Mouse (Mus musculus) fat pad, adult 2 months (tissue): Measurements from ENCODE around the gene Oas2.
"Not testable (repeated sequence)": the region's sequence is repeated elsewhere in the genome, so short reads cannot be mapped to it uniquely, and the experiment has no call there.

Source experiments
- DNase-seq: peaks from one replicate; pipeline ENCODE4 v3.0.0-alpha.2; 2011; ENCODE audit warnings: low read depth, low spot score; ENCODE audit errors: extremely low read depth

Gene Oas2

DNA sequence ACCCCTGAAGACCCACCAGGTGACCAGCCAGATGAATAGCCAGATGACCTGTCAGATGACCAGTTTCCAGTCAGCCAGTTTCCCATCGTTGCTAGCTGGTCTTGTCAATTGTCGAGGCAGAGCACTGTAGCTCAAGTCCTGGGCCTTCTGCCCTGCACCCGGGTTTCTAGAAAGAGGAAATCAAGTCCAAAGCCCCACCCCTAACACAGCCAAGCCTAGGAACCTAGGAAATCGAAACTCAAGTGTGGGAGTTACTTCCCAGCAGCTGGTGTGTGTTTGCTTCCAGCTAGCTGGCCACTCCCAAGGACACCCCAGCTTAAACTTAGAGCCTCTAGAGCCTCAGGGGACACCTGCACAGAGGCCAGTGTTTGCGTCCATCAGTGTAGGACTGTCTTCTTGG lies at the start of gene Oas2:
Oas2 (minus strand) TSS at position 166 of the 400 bp plus-strand sequence.
- no peak for DNase-seq

DNA sequence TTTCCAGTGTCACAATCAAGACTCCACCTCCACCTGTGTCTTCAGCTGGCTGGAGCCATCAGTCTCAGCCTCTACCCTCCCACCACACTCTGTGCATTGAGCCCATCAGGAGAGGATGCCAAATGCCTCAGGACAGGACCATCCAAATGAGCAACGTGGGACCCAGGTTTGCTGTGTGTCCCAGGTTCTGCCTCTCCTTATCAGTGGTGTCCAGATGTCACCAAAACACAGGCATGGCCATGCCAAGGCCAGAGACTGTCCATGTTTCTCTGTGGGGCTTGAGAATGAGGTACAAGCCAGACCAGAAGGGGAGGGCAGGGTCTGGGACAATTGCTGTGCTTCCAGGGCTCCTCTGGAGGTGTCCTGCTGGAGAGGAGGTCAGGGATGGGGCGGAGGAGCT lies 49.3 kb upstream of the Oas2 start:
- DNase-seq, result not testable (repeated sequence)

DNA sequence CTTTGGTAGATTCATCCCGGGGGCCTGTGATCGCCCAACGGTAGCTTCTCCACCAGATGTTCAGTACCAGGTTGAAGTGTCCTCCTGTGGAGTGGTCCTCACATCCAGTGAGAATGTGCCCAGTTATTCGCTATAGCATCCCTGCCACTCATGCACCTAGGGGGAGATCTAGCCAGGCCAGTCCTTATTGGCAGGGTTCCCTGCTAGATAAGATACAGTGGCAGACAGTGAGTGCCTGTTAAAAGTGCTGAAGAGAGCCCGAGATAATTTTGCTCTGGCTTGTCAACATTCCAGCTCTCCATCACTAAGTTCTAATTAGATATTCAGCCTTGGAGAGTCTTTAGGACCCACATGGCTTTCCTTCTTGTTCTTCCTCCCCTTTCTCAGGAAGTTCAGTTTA lies 48.5 kb upstream of the Oas2 start:
- not testable (repeated sequence) for DNase-seq

DNA sequence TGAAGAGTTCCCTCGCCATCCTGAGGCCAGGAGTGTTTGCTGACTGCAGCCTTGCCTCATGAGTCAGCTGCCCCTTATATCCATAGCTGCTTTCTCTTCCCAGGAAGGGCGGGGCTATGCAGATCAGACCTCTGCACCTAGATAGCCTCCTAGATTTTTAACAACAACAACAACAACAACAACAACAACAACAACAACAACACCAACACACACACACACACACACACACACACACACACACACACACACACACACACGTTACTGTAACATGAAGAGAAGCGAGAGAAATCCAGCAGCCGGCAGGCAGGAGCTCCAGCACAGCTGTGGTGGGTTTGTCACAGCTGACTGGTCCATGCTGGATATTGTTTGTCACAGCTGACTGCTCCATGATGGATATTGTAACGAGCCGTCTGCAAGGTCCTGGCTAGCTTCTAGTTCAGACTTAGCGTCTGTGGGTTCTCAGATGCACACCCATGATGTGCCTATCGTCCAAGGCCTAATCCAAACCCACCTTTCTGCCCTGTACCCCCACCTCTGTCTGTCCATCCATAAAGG lies 45.9 kb upstream of the Oas2 start, which contains the start of gene Oas1e:
Oas1e (minus strand) TSS at position 51 of the 555 bp plus-strand sequence.
- DNase-seq, result not testable (repeated sequence)

DNA sequence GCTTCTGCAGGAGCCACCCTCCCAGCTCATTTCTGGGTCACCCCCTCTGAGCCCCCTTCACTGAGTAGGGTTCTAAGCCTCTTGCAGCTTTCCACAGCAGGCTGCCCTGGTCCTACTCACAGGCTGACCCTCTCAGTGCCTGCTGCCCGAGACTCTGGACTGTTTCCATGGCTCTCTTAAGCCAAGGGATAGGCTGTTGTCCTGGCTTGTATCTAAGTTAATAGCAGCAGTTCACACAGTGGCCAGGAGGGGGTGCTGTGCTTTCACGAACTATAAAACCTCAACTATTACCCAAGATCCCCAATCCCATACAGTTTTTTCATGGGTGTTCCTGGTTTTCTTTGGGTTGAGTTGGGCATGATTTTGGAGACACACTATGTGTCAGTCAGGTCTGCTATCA lies 43.4 kb upstream of the Oas2 start:
- DNase-seq, result no peak

DNA sequence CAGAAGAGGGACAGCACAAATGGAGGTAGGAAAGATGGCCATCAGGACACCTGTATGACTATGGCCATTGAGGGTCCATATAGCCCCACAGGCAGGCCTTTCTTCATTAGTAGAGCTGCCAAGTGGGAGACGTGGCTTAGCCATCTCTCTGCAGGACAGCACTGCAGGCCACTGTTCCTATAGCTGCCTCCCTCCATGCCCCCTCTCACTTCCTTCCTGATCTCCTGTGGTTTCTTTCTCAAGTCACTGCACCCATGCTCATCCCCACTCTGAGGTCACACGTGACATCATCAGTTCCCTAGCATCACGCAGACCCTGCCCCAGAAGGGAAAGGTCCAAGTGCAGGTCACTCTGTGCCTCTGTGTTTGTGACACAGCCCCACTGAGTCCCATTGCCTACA lies 37.4 kb upstream of the Oas2 start:
- DNase-seq, result no peak

DNA sequence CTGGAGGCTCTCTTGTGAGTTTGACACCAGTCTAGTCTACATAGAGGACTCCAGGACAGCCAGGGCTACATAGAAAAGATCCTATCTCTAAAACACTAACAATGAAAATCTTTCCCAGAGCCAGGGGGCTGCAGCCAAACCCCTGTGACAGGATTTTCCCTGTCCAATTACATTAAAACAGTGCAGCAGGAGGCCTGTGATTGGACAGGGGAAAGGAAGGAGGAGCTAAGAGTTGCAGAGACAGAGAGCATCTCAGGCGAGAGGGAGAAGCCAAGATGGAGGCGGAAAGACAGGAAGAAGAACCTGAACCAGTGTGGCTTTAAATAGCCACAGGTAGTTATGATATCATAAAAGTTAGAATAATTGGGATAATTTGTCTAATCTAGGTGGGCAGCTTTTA lies 32.8 kb upstream of the Oas2 start:
- DNase-seq, result no peak

DNA sequence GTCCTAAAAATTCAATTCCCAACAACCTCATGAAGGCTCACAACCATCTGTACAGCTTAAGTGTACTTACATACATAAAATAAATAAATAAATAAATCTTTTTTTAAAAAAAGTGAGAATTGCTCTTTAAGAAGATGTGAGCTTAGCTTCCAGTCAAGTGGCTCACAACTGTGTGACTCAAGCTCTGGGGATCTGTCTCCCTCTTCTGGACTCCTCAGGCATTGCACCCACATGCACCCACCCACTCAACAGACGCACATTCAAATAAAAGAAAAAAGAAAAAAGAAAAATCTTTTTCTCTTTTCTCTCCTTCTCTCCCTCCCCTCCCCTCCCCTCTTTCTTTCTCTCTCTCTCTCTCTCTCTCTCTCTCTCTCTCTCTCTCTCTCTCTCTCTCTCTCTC lies 32.0 kb upstream of the Oas2 start:
- no peak for DNase-seq

DNA sequence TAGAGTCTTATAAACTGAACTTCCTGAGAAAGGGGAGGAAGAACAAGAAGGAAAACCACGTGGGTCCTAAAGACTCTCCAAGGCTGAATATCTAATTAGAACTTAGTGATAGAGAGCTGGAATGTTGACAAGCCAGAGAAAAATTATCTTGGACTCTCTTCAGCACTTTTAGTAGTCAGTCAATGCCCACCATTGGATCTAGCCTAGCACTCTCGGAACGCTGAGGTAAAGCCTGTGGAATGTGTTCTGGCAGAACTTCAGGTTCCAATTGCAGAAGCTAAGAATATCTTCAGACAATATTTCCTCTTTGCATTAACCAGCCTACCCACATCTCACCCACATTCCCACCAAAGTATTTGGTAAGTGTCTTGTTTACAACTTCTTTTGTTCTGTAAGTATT lies 30.3 kb upstream of the Oas2 start:
- no peak for DNase-seq

DNA sequence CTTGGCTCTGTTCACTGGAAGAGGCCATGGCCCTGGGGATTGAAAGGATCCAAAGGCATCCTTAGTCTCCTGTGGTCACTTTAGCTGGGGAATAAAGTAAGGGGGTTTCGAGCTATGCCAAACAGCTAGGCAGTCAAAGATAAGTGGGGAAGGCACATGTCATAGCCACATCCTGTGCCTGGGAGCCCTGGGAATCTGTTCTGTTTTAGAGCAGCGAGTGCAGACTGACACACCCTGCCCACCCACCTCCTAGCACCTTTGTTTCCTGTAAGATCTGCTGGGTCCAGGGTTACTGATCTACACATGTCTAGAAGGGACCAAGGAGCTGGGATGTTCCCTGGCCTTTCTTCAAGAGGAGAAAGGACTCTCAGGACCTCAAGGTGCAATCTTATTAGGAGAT lies 29.3 kb upstream of the Oas2 start:
- DNase-seq, result no peak

DNA sequence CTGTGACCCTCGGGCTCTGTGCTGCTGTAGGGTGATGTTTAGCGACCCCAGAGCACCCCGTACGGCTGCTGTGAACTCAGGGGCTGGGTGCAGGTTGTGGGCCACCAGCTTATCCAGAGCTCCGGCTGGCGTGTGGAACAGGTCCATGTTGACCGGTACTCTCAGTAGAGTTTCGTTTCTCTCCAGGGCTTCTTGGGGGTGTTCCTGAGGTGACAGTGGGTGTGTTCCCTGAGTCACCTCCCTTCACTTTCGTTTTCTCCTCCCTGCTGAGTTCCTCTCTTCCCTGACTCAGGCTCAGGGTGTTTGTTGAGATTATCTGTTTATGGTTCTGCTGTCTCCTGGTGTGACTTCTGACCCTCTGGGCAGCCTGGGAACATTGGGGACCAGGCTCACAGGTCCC lies 27.8 kb upstream of the Oas2 start, which contains the start of gene Oas3:
Oas3 (minus strand) TSS at position 184 of the 400 bp plus-strand sequence.
- no peak for DNase-seq

DNA sequence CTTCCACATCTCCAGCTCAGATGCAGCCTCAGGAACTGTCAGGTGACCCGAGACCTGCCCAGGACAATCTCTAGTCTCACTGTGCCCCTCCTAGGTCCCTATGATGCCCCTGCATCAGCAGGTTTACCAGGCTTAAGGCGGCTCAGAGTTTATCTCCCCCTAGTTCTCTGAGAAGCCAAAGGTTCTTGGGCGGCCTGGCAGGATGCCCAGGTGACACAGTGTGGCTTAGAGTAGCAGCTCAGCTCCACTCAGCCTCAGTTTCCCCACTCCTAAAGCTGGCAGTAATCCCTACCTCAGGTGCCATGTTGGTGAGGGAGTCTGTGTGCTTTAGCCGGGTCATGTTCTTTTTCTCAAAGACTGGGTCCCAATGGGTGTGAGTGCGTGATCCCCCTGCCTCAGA lies 27.1 kb upstream of the Oas2 start:
- DNase-seq, result no peak

DNA sequence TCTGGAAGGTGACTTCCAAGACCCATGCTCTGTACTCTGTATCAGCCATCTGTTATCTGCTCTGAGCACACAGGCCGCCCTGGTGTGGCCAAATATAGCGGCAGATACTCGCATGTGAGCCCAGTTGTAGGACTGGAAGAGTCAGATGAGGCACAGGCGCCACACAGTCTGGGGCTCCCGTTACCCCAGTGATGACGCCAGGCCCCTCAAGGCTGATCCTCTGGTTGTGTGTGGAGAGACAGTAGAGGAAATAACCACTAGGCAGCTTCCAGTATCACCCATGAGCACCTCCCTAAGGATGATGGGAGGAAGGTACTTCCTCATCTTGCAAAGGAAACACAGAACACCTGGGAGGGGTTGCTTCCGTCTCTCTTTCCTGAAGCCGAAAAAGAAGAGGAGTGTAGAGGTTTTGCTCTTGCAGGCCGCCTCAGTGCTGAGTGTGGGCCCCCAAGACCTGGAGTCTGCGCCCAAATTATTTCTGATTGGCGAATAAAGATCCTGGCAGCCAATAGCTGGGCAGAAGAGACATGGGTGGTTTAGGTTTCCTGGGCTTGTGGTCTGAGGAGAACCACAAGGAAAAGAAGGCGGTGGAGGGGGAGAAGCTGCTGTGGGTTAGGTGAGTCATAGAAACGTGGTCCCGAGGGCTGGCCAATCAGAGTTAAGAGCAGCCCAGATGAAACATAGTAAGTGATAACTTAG lies 25.8 kb upstream of the Oas2 start:
- DNase-seq, result no peak

DNA sequence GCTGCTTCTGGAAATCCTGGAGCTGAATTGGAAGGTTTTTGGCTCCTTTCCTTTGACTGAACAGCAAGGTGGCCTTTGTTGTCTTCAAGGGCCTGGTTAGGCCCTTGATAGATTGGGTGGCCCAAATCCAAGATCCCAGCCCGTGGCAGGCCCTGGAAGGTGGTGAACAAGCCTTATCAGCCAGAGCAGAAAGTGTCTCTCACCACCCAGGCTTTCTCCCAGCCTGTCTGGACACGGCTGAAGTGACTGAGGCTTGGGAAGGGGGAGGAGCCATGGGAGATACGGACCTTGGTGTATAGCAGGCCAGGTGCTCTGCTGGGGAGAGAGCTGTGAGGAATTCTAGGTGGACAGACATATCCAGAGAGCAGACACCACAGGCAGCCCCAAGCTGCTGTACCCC lies 19.7 kb upstream of the Oas2 start:
- DNase-seq, result no peak

DNA sequence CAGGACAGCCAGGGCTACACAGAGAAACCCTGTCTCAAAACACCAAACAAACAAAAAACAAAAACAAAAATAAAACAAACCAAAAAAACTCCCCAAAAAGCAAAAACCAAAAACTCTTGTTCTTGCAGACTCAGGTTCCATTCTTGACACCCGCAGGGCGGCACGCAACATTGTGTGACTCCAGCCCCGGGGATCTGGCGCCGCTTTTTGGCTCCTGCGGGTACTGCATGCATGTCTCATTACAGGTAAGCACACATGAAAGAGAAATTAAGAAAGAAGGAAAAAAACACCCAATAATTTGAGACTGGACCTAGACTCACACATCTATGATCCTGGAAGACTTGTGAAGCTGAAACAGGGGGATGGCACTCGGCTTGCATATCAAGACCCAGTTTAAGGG lies 15.4 kb upstream of the Oas2 start:
- no peak for DNase-seq

DNA sequence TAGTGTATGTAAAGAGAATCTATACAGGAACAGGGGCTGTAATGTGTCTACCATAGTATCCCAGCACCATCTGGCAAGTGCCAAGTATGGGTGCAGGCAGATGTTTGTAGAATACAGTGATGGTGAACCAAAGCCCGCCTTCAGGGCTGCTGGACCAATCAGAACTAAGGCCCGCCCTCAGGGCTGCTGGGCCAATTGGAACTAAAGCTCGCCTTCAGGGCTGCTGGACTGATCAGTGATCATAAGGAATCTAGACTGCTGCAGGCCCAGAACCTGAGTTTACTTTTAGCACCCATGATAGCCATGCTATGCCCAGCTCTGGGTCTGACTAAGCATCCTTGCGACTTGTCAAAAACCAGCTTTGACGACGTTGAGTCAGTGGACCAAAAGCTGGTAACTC lies 12.2 kb upstream of the Oas2 start:
- no peak for DNase-seq

DNA sequence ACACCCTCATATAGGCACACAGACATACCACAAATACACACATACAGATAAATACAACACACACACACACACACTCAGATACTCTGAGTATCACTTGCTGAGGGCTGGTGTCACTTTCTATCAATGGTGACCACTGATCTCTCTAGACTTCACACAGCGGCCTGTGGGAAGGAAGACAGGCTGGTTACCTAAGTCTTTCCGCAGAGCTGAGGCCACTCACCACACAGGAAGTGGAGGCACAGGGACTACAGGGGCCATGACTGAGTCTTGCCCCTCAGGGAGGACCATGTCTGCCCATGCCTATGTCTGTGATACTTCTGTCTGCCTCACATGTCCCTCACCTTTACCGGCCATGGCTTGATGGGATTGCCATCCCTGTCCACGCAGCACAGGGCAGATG lies 4.6 kb upstream of the Oas2 start:
- no peak for DNase-seq

DNA sequence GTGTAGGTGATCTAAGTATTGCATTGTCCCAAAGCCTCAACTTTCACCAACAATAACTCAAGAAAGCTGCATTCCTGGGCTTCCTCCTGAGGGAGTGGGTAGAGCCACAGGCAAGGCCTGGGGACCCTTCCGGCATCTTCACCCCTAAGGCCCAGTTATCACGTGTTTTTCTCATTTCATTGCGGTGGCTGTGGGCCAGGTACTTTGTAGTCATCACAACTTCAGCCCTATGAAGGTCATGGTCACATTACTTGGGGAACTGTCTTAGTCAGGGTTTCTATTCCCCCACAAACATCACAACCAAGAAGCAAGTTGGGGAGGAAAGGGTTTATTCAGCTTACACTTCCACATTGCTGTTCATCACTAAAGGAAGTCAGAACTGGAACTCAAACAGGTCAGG lies 3.1 kb upstream of the Oas2 start:
- no peak for DNase-seq

DNA sequence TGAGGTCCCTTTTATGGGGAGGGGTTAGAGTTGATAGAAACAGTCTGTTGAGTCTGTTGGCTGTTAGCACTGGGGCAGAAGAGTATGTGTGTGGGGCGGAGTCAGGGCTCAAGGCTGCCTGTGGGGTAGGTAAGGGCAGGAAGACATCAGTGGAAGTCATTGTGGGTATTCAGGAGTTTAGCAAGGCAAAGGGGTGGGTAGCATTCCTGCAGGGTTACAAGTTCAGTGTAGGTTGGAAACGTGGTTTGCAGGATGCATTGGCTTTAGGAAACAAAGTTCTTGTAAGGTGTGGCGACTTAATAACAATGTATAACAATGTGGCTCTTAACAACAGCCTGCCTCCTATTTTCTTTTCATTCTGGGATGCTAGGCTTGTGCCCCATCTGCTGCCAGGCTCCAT lies 1.6 kb upstream of the Oas2 start:
- no peak for DNase-seq

DNA sequence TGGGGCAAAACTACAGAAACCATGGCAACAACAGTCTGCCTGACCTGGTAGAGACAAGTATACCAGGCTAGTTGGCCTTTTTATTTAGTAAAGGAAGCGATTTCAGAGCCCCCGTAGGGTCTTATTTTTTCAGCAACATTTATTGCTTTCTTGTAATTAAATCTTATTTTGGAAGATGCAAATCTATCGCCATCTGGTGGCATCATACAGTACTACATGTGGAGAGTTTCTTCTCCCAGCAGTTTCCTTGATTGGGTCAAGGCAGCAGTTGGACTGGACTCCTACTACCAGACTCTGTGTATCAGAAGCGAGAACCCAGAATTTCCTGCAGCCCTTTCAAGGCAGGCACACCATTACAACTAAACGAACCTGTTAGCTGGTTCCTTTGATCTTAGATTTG lies 3.2 kb downstream of the Oas2 start:
- DNase-seq, result no peak

DNA sequence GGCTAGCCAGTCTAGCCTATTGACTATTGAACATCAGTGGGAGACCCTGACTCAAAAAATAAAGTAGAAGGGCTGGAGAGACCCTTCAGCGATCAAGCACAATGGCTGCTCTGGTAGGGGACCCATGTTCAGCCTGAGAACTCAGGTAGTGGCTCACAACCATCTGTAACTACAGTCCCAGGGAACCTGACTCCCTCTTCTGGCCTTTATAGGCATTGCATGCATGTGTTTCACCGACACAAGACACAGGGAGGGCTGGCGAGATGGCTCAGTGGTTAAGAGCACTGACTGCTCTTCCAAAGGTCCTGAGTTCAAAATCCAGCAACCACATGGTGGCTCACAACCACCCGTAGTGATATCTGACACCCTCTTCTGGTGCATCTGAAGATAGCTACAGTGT lies 7.5 kb downstream of the Oas2 start:
- no peak for DNase-seq

DNA sequence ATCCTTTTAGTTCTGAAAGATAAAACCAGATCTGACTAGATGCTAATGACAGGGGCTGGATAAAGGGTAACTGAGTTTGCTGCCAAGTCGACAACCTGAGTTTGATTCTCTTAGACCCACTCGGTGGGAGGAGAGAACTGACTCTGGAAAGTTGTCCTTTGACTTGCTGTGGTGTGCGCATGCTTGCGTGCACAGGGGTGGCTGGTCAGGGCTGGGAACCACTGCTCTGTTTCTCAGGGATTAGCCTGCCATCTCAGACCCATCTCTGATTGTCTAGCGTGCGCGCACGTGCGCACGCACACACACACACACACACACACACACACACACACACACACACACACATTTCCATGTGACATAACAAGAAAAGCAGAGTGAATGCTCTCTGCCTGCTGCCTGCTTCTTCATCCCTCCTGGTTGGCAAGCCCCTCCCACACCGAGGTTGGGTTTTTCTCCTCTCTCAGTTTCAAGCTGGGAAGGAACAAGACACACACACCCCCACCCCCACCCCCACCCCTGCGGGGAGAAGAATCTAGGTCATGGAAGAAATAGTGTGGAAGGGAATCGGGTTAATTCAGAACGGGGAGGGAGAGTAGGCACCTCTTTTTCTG lies 15.2 kb downstream of the Oas2 start:
- DNase-seq, result no peak

DNA sequence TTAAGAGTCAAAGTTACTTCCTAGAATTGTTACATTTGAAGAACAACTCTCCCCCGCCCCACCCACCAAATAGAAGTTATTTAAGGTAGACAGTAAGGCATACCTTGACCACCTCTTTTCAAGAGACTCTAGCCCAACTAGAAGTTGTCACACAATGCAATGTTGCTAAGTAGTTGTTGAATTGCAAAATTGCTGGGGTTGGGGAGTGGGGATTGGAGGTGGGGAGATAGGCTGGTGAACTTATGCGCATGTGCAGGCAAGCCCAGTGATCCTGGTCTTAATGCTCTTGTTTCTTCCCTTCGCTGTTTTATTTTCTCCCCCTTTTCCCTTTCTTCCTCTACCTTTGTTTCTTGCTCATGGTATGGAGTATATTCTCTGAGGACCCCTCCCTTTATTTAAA lies 16.0 kb downstream of the Oas2 start:
- no peak for DNase-seq
